Mouse (Mus musculus) gastrocnemius, postnatal 14 days (tissue): ENCODE data around the gene Ppm1j. TPM values are rescaled to one million over a fixed set of nuclear protein-coding genes. Genes with fewer than 3 reads are reported as not detected.
A peak's percentile ranks its signal among the peaks of the same experiment; 100 is the strongest.
"Not testable (repeated sequence)": the region's sequence is repeated elsewhere in the genome, so short reads cannot be mapped to it uniquely, and the experiment has no call there.

Experiments
- DNase-seq: peaks from one replicate; pipeline ENCODE4 v3.0.0; 2021; ENCODE audit warnings: mixed read lengths
- intact Hi-C: fragments of 180-260 bp; cut with DNase I; formaldehyde crosslinking; loops from one replicate; pipeline ENCODE4 v1.15.1; 2025; ENCODE audit warnings: low total_unique reads
- long read RNA-seq, 2 experiments: library from polyadenylated mRNA; stranded (forward); transcript quantifications; one replicate each; pipeline ENCODE4 v2.0.0; 2021
- total RNA-seq, 2 experiments: library from RNA; stranded (reverse); gene quantifications; 2 replicates each; pipeline ENCODE4 v1.2.3; 2021

Gene Ppm1j
- 10 to 100 TPM; 34.7 to 37.9 TPM for total RNA-seq
- long read RNA-seq, experiment 1, transcript Ppm1j-201 (10 exons, 1,721 nt) = major isoform, 28 of 49 reads
- long read RNA-seq, experiment 1, partial matches to known transcripts = 11 of 49 reads
- long read RNA-seq, experiment 1, other reads (novel, unspliced or antisense) = 10 of 49 reads
- long read RNA-seq, experiment 2, transcript Ppm1j-201 (10 exons, 1,721 nt) = major isoform, 38 of 61 reads
- long read RNA-seq, experiment 2, partial matches to known transcripts = 13 of 61 reads
- long read RNA-seq, experiment 2, other reads (novel, unspliced or antisense) = 10 of 61 reads

DNA sequence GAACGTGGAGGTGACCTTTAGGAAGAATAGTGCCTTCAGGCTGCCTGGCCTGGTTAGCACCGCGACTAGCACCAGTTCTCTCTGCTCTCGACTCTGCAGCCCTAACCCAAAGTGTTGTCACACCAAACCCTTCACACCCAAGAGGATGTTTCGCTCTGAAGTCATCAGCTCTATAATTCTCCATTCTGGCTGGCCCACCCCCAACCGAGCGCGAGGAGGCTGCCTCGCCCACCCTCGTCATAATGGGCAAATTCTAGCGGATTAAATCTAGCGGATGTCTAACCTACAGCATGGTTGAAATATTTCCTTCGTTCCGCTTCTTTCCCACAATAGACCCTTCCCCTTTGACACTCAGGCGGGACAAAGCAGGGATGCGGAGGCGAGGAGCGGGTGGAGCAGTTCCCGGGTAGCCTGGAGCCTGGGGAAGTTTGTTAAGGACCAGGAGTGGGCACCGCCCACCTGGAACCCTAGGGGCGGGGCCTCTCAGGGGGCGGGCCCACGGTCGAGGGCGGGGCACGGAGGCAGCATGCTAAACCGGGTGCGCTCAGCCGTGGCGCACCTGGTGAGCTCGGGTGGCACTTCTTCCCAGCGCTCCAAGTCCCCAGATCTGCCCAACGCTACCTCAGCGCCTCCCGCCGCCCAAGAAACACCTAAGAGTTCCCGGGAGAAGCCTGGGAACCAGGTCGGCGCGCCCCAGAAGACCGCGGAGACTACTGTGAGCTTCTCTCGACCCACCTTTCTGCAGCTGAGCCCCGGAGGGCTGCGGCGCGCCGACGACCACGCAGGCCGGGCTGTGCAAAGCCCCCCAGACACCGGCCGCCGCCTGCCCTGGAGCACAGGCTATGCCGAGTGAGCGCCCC is at the start of gene Ppm1j:
Gene Ppm1j (plus strand): TSS at position 496 of the 860 bp plus-strand sequence.
- intact Hi-C loops = loop anchor here (10.0 kb wide), 1 partner anchor 184 kb away; the partner anchor contains the start of gene Wnt2b
- peak; percentile 78 for DNase-seq

DNA sequence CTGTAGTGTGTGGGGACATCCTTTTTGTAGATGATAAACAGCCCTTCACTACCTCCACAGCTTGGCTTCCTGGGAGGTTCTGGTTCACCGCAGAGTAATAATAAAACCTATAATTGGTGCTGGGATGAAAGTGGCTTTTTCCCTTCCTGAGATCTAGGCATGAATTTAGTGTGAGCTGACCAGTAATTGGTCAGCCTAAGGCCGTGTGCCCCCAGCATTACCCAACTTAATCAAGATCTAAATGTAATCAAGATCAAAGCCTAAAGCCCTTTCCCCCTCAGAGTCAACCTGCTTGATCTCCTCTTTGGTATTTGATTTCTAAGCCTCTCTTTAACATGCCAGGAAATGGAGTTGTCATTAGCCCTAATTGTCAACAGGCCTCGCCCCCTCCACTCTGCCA is 47.9 kb upstream of the Ppm1j start:
- no peak for DNase-seq
- intact Hi-C loops = no loop called here

DNA sequence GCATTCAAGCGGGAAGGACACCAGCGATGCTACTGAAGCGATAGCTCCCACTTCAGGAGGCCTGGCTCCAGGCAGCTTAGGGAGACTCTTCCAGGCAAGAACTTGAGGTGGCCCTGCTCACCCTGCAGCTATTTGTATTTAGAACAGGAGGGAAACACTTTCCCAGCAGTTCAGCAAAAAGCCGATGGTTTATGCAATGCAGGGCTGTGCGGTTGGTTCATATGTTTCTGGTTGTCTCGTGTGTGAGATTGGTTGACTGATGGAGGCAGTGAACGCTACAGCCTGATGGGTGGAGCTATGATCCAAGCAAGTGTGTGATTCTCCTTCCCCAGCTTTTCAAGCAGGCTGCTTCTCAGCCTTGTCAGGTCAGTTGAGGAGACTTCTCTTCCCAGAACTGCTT is 46.2 kb upstream of the Ppm1j start:
- intact Hi-C loops = no loop called here

DNA sequence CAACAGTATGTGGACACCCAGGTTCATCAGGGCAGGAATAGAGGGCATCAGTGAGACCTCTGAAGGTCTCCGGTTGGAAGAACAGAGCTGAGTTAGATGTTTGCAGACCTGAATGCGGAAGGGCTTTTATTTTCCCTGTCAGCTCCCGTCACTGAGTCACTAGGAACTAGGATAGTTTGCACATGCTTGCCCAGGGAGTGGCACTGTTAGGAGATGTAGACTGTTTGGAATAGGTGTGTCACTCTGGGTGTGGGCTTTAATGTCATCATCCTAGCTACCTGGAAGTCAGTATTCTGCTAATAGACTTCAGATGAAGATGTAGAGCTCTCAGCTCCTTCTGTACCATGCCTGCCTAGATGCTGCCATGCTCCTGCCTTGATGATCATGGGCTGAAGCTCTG is 38.9 kb upstream of the Ppm1j start:
- no peak for DNase-seq
- intact Hi-C loops = no loop called here

More for the DNA sequence above, 46.2 kb upstream of the Ppm1j start:
- DNase-seq = no peak

DNA sequence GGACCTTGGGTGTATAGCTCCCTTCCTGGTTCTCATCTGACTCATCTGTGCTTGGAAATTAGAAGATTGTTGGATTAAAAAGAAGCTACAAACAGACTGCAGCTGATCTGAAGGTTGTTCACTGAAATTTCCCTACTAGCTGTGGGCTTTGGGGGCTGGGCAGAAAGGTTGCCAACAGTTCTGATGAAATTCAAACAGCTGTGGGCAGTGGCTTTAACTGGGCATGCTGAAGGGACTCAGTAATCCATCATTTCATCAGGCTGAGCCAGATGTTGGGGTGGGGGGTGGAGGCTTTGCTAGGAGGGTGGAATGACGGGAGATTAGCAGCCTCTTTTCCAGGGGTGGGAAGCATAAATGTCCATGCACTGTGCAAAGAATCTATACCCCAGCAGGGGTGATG is 37.7 kb upstream of the Ppm1j start:
- intact Hi-C loops = no loop called here
- no peak for DNase-seq

DNA sequence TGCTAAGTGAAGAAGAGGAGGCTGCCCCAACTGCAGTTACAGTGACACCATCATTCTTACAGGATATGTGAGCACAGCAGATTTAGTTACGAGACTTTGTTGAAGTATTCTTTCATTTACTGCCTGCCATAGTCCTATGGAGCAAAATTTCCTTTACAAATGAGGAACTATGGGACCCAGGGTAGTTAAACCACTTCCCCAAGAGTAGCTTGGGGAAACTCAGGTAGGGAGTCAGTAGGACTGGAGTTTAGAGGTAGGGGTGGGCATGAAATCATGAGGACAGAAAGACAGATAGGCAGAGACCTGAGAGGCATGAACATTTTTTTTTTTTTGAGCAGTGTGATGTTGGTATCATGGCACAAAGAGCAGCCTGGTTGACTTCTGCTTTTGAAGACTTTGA is 37.0 kb upstream of the Ppm1j start:
- intact Hi-C loops = no loop called here
- no peak for DNase-seq

DNA sequence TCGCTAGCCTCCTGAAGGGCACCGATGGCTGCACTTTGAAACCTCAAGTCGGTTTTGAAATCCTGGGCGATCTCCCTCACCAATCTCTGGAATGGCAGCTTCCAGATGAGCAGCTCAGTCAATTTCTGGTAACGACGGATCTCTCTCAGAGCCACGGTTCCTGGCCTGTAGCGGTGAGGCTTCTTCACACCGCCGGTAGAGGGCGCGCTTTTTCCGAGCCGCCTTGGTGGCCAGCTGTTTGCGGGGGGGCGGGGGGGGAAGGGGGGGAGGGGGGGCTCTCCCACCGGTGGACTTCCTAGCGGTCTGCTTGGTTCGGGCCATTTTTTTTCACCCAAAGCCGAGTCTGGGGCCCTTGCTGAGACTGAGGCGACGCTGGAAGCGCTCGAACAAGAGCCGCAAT is 28.0 kb upstream of the Ppm1j start:
- intact Hi-C loops = not testable (repeated sequence)
- peak; percentile 21 for DNase-seq

DNA sequence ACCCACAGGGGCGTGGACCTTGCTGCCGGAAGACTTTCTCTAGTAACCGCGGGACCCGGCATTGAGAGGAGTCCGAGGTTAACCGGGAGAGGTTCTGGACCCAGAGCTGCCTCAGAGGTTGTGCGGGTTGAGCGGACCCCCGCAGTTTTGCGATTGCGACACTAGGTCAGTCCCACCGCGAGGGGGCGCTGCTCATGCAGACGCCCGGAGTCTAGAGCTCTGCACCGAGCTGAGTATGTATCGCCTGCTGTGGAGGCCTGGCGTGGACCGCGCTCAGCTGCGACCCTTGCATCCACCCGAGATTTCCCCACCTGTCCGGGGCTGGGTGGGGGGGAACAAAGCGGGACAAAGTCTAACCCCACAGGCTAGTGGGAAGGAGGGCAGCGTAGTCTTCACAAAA is 22.4 kb upstream of the Ppm1j start:
- DNase-seq = peak; percentile 74
- intact Hi-C loops = loop anchor here (5.0 kb wide), 1 partner anchor 41 kb away; no protein-coding TSS in a partner anchor

DNA sequence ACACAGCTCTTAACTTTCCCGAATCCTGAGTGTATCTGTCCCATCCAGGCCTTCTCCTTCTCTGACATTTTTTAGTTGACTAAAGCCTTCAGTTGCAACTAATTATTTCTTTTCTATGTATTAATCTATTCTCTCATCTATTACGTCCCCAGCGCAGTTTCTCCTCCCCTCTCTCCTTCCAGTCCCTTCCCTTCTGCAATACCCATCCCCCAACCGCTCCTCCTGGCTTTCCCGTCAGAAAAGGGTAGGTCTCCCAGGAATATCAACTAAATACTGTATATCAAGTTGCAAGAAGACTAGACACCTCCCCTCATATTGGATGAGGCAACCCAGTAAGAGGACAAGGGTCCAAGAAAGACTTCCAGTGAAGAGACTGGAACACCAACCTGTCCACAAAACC is 22.0 kb upstream of the Ppm1j start:
- intact Hi-C loops = loop anchor here (5.0 kb wide), 1 partner anchor 42 kb away; no protein-coding TSS in a partner anchor

DNA sequence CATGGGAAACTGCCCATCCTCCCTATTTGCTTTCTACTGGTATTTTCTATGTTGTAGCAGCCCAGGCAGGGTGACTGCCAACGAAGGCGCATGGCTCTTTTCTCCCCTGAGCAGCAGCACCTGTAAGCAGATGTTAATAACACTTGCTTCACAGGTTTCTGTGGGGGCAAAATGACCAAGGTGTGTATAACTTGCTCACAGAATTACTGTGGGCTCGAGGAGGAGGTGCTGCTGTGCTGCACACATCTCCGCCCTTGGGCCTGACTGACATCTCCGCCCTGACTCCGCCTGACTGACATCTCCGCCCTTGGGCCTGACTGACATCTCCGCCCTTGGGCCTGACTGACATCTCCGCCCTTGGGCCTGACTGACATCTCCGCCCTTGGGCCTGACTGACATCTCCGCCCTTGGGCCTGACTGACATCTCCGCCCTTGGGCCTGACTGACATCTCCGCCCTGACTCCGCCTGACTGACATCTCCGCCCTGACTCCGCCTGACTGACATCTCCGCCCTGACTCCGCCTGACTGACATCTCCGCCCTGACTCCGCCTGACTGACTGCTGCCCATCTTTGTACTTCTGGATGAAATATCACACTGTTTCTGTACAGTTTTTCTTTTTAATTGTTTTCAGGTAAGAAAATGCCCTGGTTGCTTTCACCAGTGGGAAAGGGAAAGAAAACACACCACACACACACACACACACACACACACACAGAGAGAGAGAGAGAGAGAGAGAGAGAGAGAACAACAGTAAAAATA is 18.6 kb upstream of the Ppm1j start:
- intact Hi-C loops, DNase-seq: not testable (repeated sequence)

More for the DNA sequence above, 22.0 kb upstream of the Ppm1j start:
- DNase-seq = no peak

DNA sequence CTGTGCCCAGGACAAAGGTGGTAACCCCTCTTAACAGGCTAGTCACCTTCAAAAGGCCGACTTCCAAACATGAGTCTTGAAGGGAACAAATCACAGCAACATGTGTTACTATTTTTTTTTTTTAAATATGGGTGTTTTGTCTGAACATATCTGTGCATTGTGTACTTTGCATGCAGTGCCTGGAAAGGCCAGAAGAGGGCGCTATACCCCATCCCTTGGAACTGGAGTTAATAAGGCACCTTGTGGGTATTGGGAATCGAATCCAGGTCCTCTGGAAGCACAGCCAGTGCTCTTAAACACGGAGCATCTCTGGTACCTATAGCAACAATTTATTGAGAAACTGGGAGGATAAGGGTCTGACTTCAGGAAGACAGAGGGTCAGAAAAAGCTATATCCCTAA is 15.8 kb upstream of the Ppm1j start:
- intact Hi-C loops = no loop called here
- DNase-seq = no peak

DNA sequence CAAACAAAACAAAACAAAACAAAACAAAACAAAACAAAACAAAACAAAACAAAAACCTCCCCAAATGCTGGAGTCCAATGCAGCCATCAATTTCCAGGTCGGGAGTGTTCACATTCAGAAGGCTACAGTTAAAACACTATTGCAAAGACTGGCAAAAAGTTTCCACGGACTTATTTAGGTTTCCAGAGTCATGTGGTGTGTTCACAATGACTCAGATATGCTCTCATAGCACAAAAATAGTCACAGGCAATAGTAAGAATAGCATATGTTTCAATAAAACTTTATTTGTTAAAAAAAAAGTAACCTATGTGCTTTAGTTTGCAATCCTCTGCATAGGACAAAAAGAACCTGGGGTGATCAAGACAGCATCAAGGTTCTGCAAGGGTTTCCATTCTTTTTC is 13.7 kb upstream of the Ppm1j start:
- intact Hi-C loops = no loop called here
- no peak for DNase-seq

DNA sequence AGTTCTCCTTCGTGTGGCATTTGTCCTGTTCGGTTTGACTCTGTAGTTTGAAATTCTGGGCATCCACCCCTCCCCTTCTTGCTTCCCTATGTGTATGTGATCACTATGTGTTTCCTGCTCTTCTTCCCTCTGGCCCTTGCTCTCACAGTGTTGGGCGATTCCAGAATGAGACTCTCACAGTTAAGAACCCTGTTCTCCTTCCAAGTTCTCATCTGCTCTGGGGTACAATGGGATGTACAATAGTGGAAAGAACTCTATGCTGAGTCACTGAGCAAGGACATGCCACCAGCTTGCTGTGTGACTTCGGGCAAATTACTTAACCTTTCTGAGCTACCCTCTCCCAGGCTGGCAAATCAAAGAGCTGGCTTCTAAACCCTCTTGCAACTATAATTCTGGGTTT is 13.1 kb upstream of the Ppm1j start:
- no peak for DNase-seq
- intact Hi-C loops = no loop called here

DNA sequence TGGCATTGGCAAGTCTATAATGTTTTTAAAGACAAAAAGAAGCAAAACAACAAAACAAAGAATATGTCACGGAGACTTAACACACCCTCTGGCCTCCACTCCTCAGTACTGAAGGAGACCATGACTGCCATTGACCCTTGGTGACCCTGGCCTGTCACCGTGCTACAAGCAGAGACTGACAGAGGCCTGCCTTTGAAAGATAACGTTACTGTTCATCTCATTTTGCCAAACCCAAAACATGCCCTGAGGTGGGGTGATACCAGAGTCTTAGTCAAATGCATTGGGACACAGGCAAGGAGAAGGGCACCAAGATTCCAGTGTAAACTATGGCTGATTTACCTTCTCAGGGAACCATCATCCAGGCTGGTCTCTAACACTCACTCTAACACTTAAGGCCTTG is 11.7 kb upstream of the Ppm1j start:
- DNase-seq = no peak
- intact Hi-C loops = no loop called here

DNA sequence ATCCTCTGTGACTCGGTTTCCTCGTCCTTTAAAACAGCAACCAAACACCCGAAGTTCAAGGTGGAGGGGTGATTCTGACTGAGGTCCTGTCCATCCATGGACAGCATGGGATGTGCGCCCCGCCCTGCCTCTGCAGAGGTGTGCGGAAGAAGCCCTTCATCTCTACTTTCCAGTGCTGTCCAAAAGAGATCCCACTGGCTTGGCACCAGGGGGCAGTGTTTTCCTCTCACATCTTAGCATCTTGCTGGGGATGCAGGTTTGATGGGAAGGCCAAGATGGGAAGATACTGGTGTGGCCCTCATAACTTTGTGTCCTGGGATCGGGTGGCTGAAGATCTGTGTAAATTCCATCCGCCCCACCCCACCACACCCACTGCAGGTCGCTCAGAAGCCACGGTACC is 10.8 kb upstream of the Ppm1j start:
- intact Hi-C loops = loop anchor here (10.0 kb wide), 1 partner anchor 295 kb away; the partner anchor contains the start of gene 4930564D02Rik
- DNase-seq = peak; percentile 46

DNA sequence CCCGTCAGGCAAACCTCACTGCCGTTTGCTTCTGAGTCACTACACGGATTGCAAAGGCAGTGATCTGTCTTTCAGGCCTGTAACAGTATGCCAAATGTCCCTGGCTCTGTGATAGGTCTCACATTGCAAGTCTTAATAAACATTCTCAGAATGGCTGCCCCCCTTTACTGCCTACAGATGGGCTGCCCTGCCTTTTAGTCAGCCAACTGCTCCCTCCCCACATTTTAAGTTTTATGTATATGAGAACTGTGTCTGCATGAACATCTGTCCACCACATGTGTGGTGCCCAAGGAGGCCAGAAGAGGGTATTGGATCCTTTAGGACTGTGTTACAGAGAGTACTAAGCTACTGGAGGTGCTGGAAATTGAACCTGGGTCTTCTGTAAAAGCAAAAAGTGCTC is 9.9 kb upstream of the Ppm1j start:
- intact Hi-C loops = loop anchor here (10.0 kb wide), 1 partner anchor 294 kb away; the partner anchor contains the start of gene 4930564D02Rik
- DNase-seq = no peak

DNA sequence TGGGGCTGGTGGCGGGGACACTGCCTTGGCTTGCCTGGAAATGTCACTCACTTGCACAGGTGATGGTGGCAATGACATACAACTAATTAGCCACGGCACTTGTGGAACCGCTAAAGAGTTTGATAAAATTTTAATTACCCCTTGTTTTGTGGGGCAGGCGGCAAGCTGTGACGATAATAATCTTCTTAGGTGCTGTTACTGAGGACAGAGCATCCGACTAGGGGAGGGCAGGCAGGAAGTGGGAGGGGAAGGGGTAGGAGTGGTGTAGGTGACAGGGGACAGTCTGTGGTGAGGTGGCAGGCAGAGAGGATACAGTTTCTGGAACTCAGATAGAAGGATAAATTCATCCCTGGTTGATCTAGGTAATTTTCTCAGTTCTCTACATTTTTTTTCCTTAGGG is 9.4 kb upstream of the Ppm1j start:
- no peak for DNase-seq
- intact Hi-C loops = loop anchor here (10.0 kb wide), 1 partner anchor 293 kb away; the partner anchor contains the start of gene 4930564D02Rik

DNA sequence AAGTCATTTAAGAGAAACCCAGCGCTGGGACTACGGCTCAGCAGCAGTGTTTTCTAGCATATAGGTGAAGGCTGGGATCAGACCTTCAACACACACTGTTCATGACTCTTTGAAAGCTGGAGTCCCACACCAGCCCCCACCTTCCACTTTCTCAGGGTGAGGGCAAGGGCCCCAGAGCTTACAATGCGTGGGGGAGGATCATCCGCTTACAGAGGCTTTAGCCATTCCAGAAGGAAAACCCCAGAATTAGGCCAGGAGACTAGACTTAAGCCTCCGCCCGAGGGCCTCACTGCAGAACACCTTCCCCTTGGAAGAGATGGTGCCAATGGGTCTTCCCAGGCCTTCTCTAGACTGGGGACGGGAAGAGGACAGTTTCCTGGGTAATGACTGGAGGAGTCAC is 7.6 kb upstream of the Ppm1j start:
- intact Hi-C loops = loop anchor here (10.0 kb wide), 1 partner anchor 292 kb away; the partner anchor contains the start of gene 4930564D02Rik
- DNase-seq = no peak

DNA sequence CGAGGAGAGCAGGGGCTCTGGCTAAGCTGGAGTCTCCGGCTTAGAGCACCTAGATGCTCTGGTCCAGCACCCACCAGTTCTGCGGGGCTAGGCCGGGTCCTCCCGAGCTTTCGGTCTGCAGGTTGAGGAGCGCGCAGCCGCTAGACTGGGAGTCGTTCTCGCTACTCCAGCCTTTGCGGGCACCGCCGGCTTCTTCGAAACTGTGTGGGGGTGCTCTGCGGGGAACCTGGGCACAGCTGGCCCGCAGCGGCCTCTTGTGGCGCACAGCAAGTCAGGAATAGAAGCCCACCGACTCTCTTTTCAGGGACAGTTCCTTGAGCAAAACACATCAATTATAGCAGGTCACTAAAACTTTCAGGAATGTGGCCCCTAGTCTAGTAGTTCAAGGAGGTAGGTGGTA is 3.5 kb upstream of the Ppm1j start:
- DNase-seq = no peak
- intact Hi-C loops = loop anchor here (5.0 to 10.0 kb wide), 2 partner anchors 65 to 287 kb away; partner anchors contain the start of gene 4930564D02Rik
